Mouse (Mus musculus) limb, embryonic 14.5 days (tissue): Measurements from ENCODE around the gene Slc13a4. TPM values are rescaled to one million over a fixed set of nuclear protein-coding genes. Genes with fewer than 3 reads are reported as not detected.
A peak's percentile ranks its signal among the peaks of the same experiment; 100 is the strongest.

ENCODE experiments used
- ATAC-seq: fragments of 200-750 bp; cut with Nextera tagmentation; 2 replicates; pipeline ENCODE4 v1.8.0; 2017; ENCODE audit warnings: low read depth, moderate number of reproducible peaks, moderate TSS enrichment; ENCODE audit not compliant: low FRiP score
- DNase-seq: peaks from one replicate; pipeline ENCODE4 v3.0.0-alpha.2; 2015; ENCODE audit warnings: low spot score
- H3K27ac ChIP-seq: fragments of 300-500 bp; sonication (generic); replicated peaks from 2 replicates; pipeline ENCODE4 v1.5.1; 2014; ENCODE audit warnings: low read depth, mild to moderate bottlenecking, low read length, moderate library complexity, mixed read lengths
- H3K27me3 ChIP-seq: fragments of 300-500 bp; sonication (generic); 2 replicates; pipeline ENCODE4 v1.6.1; 2014; ENCODE audit warnings: low read length, mixed read lengths; ENCODE audit not compliant: control insufficient read depth, insufficient read depth
- H3K36me3 ChIP-seq: fragments of 300-500 bp; sonication (generic); 2 replicates; pipeline ENCODE4 v1.6.1; 2014; ENCODE audit warnings: mild to moderate bottlenecking, low read length, moderate library complexity, mixed read lengths; ENCODE audit not compliant: control insufficient read depth, insufficient read depth
- H3K4me1 ChIP-seq: fragments of 300-500 bp; sonication (generic); 2 replicates; pipeline ENCODE4 v1.6.1; 2014; ENCODE audit warnings: antibody characterized with exemption, low read length, mixed read lengths; ENCODE audit not compliant: control insufficient read depth, insufficient read depth
- H3K4me2 ChIP-seq: fragments of 300-500 bp; sonication (generic); replicated peaks from 2 replicates; pipeline ENCODE4 v1.6.1; 2014; ENCODE audit warnings: low read depth, mild to moderate bottlenecking, low read length, moderate library complexity; ENCODE audit not compliant: severe bottlenecking
- H3K4me3 ChIP-seq: fragments of 300-500 bp; sonication (generic); replicated peaks from 2 replicates; pipeline ENCODE4 v1.5.1; 2014; ENCODE audit warnings: low read length
- H3K9ac ChIP-seq: fragments of 300-500 bp; sonication (generic); 2 replicates; pipeline ENCODE4 v1.6.1; 2014; ENCODE audit warnings: mild to moderate bottlenecking, low read depth, low read length, moderate library complexity; ENCODE audit not compliant: severe bottlenecking
- H3K9me3 ChIP-seq: fragments of 300-500 bp; sonication (generic); 2 replicates; pipeline ENCODE4 v1.6.1; 2016; ENCODE audit warnings: low read length; ENCODE audit not compliant: control insufficient read depth
- POLR2A ChIP-seq: fragments of 200-500 bp; IDR thresholded peaks from 2 replicates; pipeline ENCODE4 v1.8.0; 2012; ENCODE audit warnings: inconsistent platforms, mild to moderate bottlenecking, moderate library complexity, borderline replicate concordance; ENCODE audit not compliant: insufficient read depth, insufficient read length; ENCODE audit errors: extremely low read depth
- WGBS: fragments of 180-500 bp; shearing (Covaris S2); extraction: QIAGEN DNeasy Blood & Tissue Kit; methylation state at CpG from one replicate; pipeline ENCODE4 v1.1.7; 2014; 5-methylcytosine and 5-hydroxymethylcytosine counted together
- polyA plus RNA-seq, 2 experiments: library from polyadenylated mRNA; depleted of rRNA in 1 of 2; stranded (reverse) in 1 of 2; unstranded in 1 of 2; fragments of >200 nt; fragmentation: Nextera tagmentation in 1 of 2; extraction: Ambion mirVana in 1 of 2; gene quantifications; 2 replicates each; pipeline versions ENCODE4 v1.2.1 to v1.2.3; 2012 to 2014

Slc13a4 gene
- 0.33 and 0.42 TPM in 2 replicates for polyA plus RNA-seq (2012; rRNA removed)
- polyA plus RNA-seq (2014; fragmentation: Nextera tagmentation; extraction: Ambion mirVana) = 0.22 and 0.30 TPM in 2 replicates

DNA sequence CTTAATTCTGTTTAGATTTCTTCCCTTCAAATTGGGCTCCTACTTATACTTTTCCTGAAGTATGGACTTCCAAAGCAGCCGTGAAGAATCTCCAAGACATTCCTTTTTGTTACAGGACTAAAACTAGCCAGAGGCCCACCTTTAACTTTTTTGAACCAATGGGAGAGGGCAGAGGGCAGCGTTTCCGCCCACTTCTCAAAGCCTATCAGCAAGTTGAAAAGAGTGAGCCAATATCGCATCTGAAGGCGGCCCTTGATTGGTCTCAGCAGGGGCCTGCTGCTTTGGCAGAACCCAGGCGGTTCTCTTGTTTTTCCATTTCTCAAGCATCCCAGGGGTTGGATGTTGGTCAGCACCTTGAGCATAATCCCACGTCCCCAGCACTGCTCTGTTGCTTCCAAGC is at the start of gene Slc13a4:
Gene Slc13a4, minus strand, starts transcription at position 95 of the 400 bp plus-strand sequence.
- ATAC-seq (no peak), DNase-seq (no peak)
- WGBS = 28% methylated on average over 7 of the region's 7 CpGs
- Histone ChIP-seq H3K27me3 (no peaks in the 10 kb centered on the region), H3K4me1 (no peaks in the 10 kb centered on the region), H3K9me3 (no peaks in the 10 kb centered on the region), H3K4me3 (no peak within 1 kb of the TSS), H3K4me2 (no peak within 1 kb of the TSS), H3K9ac (no peak within 1 kb of the TSS), H3K27ac (no peak within 1 kb of the TSS), H3K36me3 (no peaks in the 10 kb centered on the region)
- TF ChIP-seq POLR2A = no peak

GRCm38 (mm10) chr6:35355320-35355719 is 47.4 kb upstream of the Slc13a4 start:
- Histone ChIP-seq H3K27ac (peak overlapping the region; percentile 69; the same call in 1 of the 2 replicates), H3K4me2 (no peak overlapping the region), H3K27me3 (no peaks in the 10 kb centered on the region), H3K36me3 (no peaks in the 10 kb centered on the region), H3K4me1 (peaks cover 29% of the 10 kb centered on the region), H3K4me3 (no peak overlapping the region), H3K9me3 (no peaks in the 10 kb centered on the region), H3K9ac (no peak overlapping the region)
- DNase-seq (no peak), ATAC-seq (no peak)
- WGBS = 73% methylated on average over 3 of the region's 3 CpGs
- no peak for TF ChIP-seq POLR2A

GRCm38 (mm10) chr6:35354622-35354998 is 46.7 kb upstream of the Slc13a4 start:
- H3K27me3 ChIP-seq = no peaks in the 10 kb centered on the region
- H3K36me3 ChIP-seq = no peaks in the 10 kb centered on the region
- H3K9me3 ChIP-seq = no peaks in the 10 kb centered on the region
- no peak for TF ChIP-seq POLR2A
- DNase-seq = peak; percentile 62
- no peak overlapping the region for H3K4me3 ChIP-seq
- peak overlapping the region; percentile 69 for H3K27ac ChIP-seq
- H3K4me1 ChIP-seq = peaks cover 32% of the 10 kb centered on the region
- H3K4me2 ChIP-seq = peak overlapping the region; percentile 41
- peak; percentile 78 for ATAC-seq
- WGBS = 8% methylated on average over 6 of the region's 6 CpGs
- H3K9ac ChIP-seq = 0 out of 2 replicates have a peak overlapping the region, but pooled peaks have one; percentile 12

DNA sequence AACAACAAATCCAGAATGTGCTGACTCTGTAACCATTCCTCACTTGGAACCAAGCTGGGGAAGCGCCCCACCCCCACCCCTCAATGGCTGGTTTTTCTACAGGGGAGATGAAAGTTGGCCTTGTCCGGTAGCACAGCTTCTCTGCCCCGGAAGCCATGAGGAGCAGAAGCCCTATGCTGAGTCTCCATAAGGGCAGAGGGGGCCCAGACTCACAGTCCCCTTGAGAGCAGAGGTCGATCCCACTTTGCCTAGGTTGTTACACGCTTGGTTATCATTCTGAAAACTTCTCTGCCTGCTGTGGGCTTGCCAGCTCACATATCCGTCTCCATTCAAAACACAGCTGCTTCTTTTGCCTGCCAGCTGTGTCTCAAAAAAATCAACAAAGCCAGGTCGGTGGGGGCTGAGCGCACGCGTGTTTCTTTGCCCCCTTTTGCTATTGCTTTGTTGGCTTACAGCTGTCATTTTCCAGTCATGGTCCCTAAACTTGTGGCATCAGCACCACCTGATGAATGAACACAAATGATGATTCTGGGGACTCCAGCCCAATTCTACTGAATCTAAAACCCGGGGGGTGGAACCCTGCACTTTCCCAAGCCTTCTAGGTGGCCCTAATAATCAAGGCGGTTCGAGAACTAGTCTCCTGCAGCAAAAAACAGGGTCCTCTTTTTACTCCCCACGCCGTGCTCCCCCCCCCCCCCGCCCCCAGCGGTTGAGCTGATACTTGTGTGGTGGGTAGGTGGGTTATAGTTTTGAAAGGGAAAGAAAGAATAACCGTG is 46.1 kb upstream of the Slc13a4 start:
- Histone ChIP-seq H3K4me2 (peak overlapping the region; percentile 41), H3K9me3 (no peaks in the 10 kb centered on the region), H3K4me3 (no peak overlapping the region; the same call in 1 of the 2 replicates), H3K27me3 (no peaks in the 10 kb centered on the region), H3K36me3 (no peaks in the 10 kb centered on the region), H3K9ac (0 out of 2 replicates have a peak overlapping the region, but pooled peaks have one; percentile 12), H3K4me1 (peaks cover 32% of the 10 kb centered on the region), H3K27ac (peak overlapping the region; percentile 69)
- no peak for TF ChIP-seq POLR2A
- DNase-seq (no peak), ATAC-seq (no peak)
- 2% methylated on average over 16 of the region's 18 CpGs for WGBS

GRCm38 (mm10) chr6:35353416-35353815 is 45.5 kb upstream of the Slc13a4 start:
- Histone ChIP-seq H3K27ac (0 out of 2 replicates have a peak overlapping the region, but pooled peaks have one; percentile 69), H3K27me3 (no peaks in the 10 kb centered on the region), H3K4me2 (peak overlapping the region; percentile 41), H3K36me3 (no peaks in the 10 kb centered on the region), H3K4me1 (peaks cover 32% of the 10 kb centered on the region), H3K9me3 (no peaks in the 10 kb centered on the region), H3K4me3 (no peak overlapping the region), H3K9ac (no peak overlapping the region)
- WGBS = 42% methylated on average over 5 of the region's 5 CpGs
- no peak for ATAC-seq
- DNase-seq = no peak
- TF ChIP-seq POLR2A = no peak
